Mouse (Mus musculus) erythroblast, embryonic 14.5 days (primary cell): ENCODE measurements around the gene Mrps2. TPM values are rescaled to one million over a fixed set of nuclear protein-coding genes. Genes with fewer than 3 reads are reported as not detected.
"Not testable (repeated sequence)": the region's sequence is repeated elsewhere in the genome, so short reads cannot be mapped to it uniquely, and the experiment has no call there.

Experiments used
- H3K27me3 ChIP-seq: 2 replicates; pipeline ENCODE4 v1.6.1; 2012; ENCODE audit warnings: inconsistent platforms; ENCODE audit not compliant: control insufficient read depth
- H3K36me3 ChIP-seq: 2 replicates; pipeline ENCODE4 v1.6.1; 2012; ENCODE audit warnings: mild to moderate bottlenecking, inconsistent platforms; ENCODE audit not compliant: control insufficient read depth
- H3K4me1 ChIP-seq: 2 replicates; pipeline ENCODE4 v1.6.1; 2012; ENCODE audit warnings: inconsistent platforms; ENCODE audit not compliant: control insufficient read depth
- H3K4me3 ChIP-seq: replicated peaks from 2 replicates; pipeline ENCODE3; 2012; ENCODE audit warnings: moderate library complexity, mild to moderate bottlenecking, inconsistent platforms
- H3K9me3 ChIP-seq: 2 replicates; pipeline ENCODE4 v1.6.1; 2012; ENCODE audit warnings: low read length, inconsistent platforms, mixed read lengths; ENCODE audit not compliant: control insufficient read depth
- GATA1 ChIP-seq: IDR thresholded peaks from 2 replicates; pipeline ENCODE4 v1.6.1; 2012; ENCODE audit warnings: low read length, inconsistent platforms, mixed read lengths
- TAL1 ChIP-seq: IDR thresholded peaks from 3 replicates; pipeline ENCODE4 v1.6.1; 2012; ENCODE audit warnings: low read length, inconsistent platforms, mixed read lengths
- polyA plus RNA-seq: library from polyadenylated mRNA; stranded (reverse); fragments of >175 nt; gene quantifications from 2 replicates; pipeline ENCODE4 v1.2.3, GENCODE M21; 2012

The Mrps2 gene
- polyA plus RNA-seq, 1 experiment, result 1.5 TPM

DNA sequence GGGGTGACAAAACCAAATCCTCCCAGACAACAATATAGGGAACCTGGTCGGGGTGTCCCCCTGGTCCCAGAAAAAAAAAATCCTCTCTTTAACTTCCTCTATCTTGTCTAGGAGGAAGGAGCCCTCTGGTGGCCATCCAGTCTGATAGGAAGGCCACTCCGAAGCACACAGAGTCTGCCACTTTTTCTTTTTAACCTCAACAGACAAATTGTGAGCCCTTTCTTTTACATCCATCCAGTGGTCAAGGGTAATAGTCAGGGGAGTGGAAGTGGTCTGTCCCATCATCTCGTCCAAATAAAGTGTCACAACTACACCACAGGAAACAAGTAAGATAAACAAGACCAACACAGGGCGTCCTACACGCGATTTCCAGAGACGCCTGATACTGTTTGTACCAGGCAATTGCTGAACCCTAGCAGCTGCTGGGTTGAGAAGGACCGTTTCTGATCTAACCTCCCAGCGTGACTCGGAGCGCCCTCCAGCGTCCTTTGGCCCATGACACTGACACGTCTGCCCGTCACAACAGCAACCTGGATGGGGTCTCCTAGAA is 27.4 kb downstream of the Mrps2 start:
- Histone ChIP-seq H3K4me1 (no peaks in the 10 kb centered on the region), H3K36me3 (no peaks in the 10 kb centered on the region), H3K27me3 (no peaks in the 10 kb centered on the region), H3K9me3 (no peaks in the 10 kb centered on the region), H3K4me3 (no peak overlapping the region)
- TF ChIP-seq TAL1, result no peak
- TF ChIP-seq GATA1, result no peak

GRCm38 (mm10) chr2:28495801-28496595 is 28.1 kb downstream of the Mrps2 start:
- Histone ChIP-seq H3K4me3 (no peak overlapping the region), H3K27me3 (no peaks in the 10 kb centered on the region), H3K9me3 (no peaks in the 10 kb centered on the region), H3K4me1 (no peaks in the 10 kb centered on the region), H3K36me3 (no peaks in the 10 kb centered on the region)
- TF ChIP-seq TAL1, result no peak
- no peak for TF ChIP-seq GATA1

DNA sequence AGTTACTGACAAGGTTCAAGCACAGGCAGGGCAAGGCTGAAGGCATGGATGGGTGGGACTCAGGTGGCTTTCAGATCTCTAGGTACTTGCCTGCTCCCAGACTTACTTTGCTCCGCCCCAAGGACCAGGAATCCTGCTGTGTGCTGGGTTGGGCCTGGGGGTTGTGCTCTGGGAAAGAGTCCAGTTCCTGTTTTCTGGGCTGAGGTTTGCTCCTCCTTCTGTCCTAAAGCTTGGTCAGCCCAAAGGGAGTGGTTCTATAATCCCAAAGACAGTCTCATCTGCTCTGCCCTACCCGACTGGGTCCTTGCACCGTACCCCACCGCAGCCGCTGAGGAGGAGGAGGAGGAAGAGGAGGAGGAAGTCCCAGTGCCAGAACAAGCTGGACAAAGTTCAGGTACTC is 28.8 kb downstream of the Mrps2 start, which contains the start of gene Gbgt1:
Gene Gbgt1 (plus strand): TSS at position 221 of the 400 bp plus-strand sequence.
- H3K27me3 ChIP-seq, result no peaks in the 10 kb centered on the region

GRCm38 (mm10) chr2:28497561-28497960 is 29.7 kb downstream of the Mrps2 start:
- TF ChIP-seq TAL1 (no peak), GATA1 (no peak)
- Histone ChIP-seq H3K9me3 (no peaks in the 10 kb centered on the region), H3K4me3 (no peak overlapping the region), H3K36me3 (no peaks in the 10 kb centered on the region), H3K27me3 (no peaks in the 10 kb centered on the region; the same call in 1 of the 2 replicates), H3K4me1 (no peaks in the 10 kb centered on the region)

More for the DNA sequence above, 28.8 kb downstream of the Mrps2 start, which contains the start of gene Gbgt1:
- Histone ChIP-seq H3K4me1 (no peaks in the 10 kb centered on the region), H3K9me3 (no peaks in the 10 kb centered on the region), H3K4me3 (no peak within 1 kb of the TSS), H3K36me3 (no peaks in the 10 kb centered on the region)
- TF ChIP-seq GATA1 (no peak), TAL1 (no peak)

DNA sequence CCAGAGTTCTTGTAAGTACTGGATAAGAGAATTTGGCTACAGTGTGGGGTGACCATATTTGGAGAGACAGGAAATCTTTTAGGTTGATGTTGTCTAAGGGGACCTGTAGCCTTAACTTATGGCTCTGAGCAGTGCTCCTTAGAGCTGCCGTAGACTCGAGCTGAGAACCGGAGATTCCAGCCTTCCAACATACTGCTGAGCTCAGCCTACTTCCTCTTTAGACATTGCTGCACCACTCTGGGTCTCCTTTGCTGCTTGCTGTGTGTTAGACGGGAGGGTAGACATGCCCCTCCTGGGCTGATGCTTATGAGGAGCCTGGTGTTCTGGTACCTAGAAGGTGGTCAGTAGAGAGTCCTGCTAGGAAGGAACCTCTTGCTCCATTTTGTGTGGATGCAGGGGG is 30.6 kb downstream of the Mrps2 start:
- Histone ChIP-seq H3K9me3 (no peaks in the 10 kb centered on the region), H3K27me3 (no peaks in the 10 kb centered on the region; the same call in 1 of the 2 replicates), H3K4me3 (no peak overlapping the region), H3K4me1 (no peaks in the 10 kb centered on the region), H3K36me3 (no peaks in the 10 kb centered on the region)
- no peak for TF ChIP-seq GATA1
- TF ChIP-seq TAL1, result no peak

DNA sequence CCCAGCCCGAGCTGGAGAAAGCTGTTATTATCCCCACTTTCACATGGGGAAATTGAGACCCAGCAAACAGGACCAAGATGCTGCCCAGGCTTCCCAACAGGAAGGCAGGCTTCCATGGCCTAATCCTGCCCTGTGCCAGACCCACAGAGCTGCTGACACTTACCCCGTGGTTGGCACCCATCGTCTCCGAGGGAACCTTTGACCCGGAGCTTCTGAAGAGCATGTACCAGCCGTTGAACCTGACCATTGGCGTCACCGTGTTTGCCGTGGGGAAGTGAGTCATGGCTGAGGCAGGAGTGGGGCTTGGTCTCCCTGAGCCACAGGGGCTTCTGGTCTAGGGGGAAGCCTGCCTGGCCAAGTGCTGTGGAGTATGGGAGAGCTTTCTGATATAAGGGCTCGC is 35.1 kb downstream of the Mrps2 start:
- Histone ChIP-seq H3K4me1 (no peaks in the 10 kb centered on the region), H3K36me3 (no peaks in the 10 kb centered on the region), H3K27me3 (no peaks in the 10 kb centered on the region; the same call in 1 of the 2 replicates), H3K4me3 (no peak overlapping the region), H3K9me3 (no peaks in the 10 kb centered on the region)
- TF ChIP-seq GATA1, result no peak
- no peak for TF ChIP-seq TAL1

DNA sequence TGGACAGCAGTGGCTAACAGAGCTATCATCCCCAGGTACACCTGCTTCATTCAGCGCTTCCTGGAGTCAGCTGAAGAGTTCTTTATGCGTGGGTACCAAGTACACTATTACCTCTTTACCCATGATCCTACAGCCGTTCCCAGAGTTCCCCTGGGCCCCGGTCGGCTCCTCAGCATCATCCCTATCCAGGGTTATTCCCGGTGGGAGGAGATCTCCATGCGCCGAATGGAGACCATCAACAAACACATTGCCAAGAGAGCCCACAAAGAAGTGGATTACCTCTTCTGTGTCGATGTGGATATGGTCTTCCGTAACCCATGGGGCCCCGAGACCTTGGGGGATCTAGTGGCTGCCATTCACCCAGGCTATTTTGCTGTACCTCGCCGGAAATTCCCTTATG is 36.8 kb downstream of the Mrps2 start:
- H3K4me1 ChIP-seq, result no peaks in the 10 kb centered on the region
- no peaks in the 10 kb centered on the region for H3K9me3 ChIP-seq
- TF ChIP-seq TAL1 (no peak), GATA1 (no peak)
- H3K36me3 ChIP-seq, result no peaks in the 10 kb centered on the region
- H3K4me3 ChIP-seq, result no peak overlapping the region
- no peaks in the 10 kb centered on the region; the same call in 1 of the 2 replicates for H3K27me3 ChIP-seq

- H3K4me3 ChIP-seq, result no peak within 1 kb of the TSS
- no peaks in the 10 kb centered on the region for H3K9me3 ChIP-seq
- H3K4me1 ChIP-seq, result no peaks in the 10 kb centered on the region
- no peaks in the 10 kb centered on the region for H3K36me3 ChIP-seq
- TF ChIP-seq GATA1, result no peak
- TF ChIP-seq TAL1, result no peak
- H3K27me3 ChIP-seq, result peaks cover 2% of the 10 kb centered on the region
Observed at GRCm38 (mm10) chr2:28505795-28506194, 37.9 kb downstream of the Mrps2 start, which contains the start of gene Gm10134. Gene Gm10134 (plus strand): TSS chr2:28506095.

GRCm38 (mm10) chr2:28506291-28506690 is 38.4 kb downstream of the Mrps2 start:
- Histone ChIP-seq H3K4me1 (no peaks in the 10 kb centered on the region), H3K4me3 (no peak overlapping the region), H3K9me3 (no peaks in the 10 kb centered on the region), H3K36me3 (no peaks in the 10 kb centered on the region), H3K27me3 (peaks cover 7% of the 10 kb centered on the region)
- no peak for TF ChIP-seq GATA1
- TF ChIP-seq TAL1, result no peak

DNA sequence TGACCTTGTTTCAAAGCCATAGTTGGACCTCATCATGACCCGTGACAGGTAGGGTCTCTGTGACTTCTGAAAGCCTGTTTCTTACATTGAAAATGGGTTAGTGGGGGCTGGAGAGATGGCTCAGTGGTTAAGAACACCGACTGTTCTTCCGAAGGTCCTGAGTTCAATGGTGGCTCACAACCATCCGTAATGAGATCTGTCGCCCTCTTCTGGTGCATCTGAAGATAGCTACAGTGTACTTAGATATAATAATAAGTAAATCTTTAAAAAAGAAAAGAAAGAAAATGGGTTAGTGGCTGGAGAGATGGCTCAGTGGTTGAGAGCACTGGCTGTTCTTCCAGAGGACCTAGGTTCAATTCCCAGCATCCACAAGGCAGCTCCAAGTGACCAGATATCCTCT is 43.7 kb downstream of the Mrps2 start:
- Histone ChIP-seq H3K27me3 (peaks cover 38% of the 10 kb centered on the region), H3K4me1 (peaks cover 12% of the 10 kb centered on the region)
- not testable (repeated sequence) for H3K36me3 ChIP-seq, H3K4me3 ChIP-seq, H3K9me3 ChIP-seq
